Mouse (Mus musculus): Measurements from ENCODE around the gene Gm20388. TPM values are rescaled to one million over a fixed set of nuclear protein-coding genes. Genes with fewer than 3 reads are reported as not detected.

Gene Gm20388
- total RNA-seq, 4 experiments from 2014 or later: 0.17 to 15.1 (median 6.6) TPM

- no peak for DNase-seq (ENCODE audit: low spot score in 2 of 2)
Measured at GRCm38 (mm10) chr8:121811931-121812570, 1901.4 kb downstream of the Gm20388 start.

GRCm38 (mm10) chr8:121818226-121818625, 1907.6 kb downstream of the Gm20388 start:
- DNase-seq (ENCODE audit: low spot score in 2 of 2): no peak

GRCm38 (mm10) chr8:121820840-121821239, 1910.2 kb downstream of the Gm20388 start:
- DNase-seq (ENCODE audit: low spot score in 2 of 2): no peak

GRCm38 (mm10) chr8:121821320-121821719, 1910.7 kb downstream of the Gm20388 start:
- no peak for DNase-seq (ENCODE audit: low spot score in 2 of 2)

GRCm38 (mm10) chr8:121821770-121822169, 1911.1 kb downstream of the Gm20388 start:
- no peak for DNase-seq (ENCODE audit: low spot score in 2 of 2)

- no peak for DNase-seq (ENCODE audit: low spot score in 2 of 2)
Measured at GRCm38 (mm10) chr8:121827726-121828125, 1917.1 kb downstream of the Gm20388 start.

- no peak for DNase-seq (ENCODE audit: low spot score in 2 of 2)
Measured at GRCm38 (mm10) chr8:121828376-121829023, 1917.9 kb downstream of the Gm20388 start.

- DNase-seq (ENCODE audit: low spot score in 2 of 2): peak; percentile 78 to 91
Measured at GRCm38 (mm10) chr8:121829048-121829776, 1918.6 kb downstream of the Gm20388 start, which contains the start of gene Klhdc4. Gene Klhdc4, minus strand, starts transcription at chr8:121829569.

GRCm38 (mm10) chr8:121829777-121830362, 1919.2 kb downstream of the Gm20388 start:
- DNase-seq (ENCODE audit: low spot score in 2 of 2): peak in 1 of 2 experiments; percentile 25

GRCm38 (mm10) chr8:121832061-121832460, 1921.4 kb downstream of the Gm20388 start:
- DNase-seq (ENCODE audit: low spot score in 2 of 2): no peak

GRCm38 (mm10) chr8:121832503-121832902, 1921.9 kb downstream of the Gm20388 start:
- peak; percentile 55 to 85 for DNase-seq (ENCODE audit: low spot score in 2 of 2)

- DNase-seq (ENCODE audit: low spot score in 2 of 2): peak; percentile 38 to 69
Measured at GRCm38 (mm10) chr8:121841242-121841641, 1930.6 kb downstream of the Gm20388 start.

GRCm38 (mm10) chr8:121842064-121842955, 1931.7 kb downstream of the Gm20388 start:
- DNase-seq (ENCODE audit: low spot score in 2 of 2): no peak

GRCm38 (mm10) chr8:121843184-121843733, 1932.6 kb downstream of the Gm20388 start:
- DNase-seq (ENCODE audit: low spot score in 2 of 2): no peak

- DNase-seq (ENCODE audit: low spot score in 2 of 2): no peak
Measured at GRCm38 (mm10) chr8:121844765-121845164, 1934.1 kb downstream of the Gm20388 start.

GRCm38 (mm10) chr8:121846815-121847214, 1936.2 kb downstream of the Gm20388 start:
- no peak for DNase-seq (ENCODE audit: low spot score in 2 of 2)

GRCm38 (mm10) chr8:121847261-121847822, 1936.7 kb downstream of the Gm20388 start:
- no peak for DNase-seq (ENCODE audit: low spot score in 2 of 2)

- DNase-seq (ENCODE audit: low spot score in 2 of 2): no peak
Measured at GRCm38 (mm10) chr8:121847987-121848386, 1937.3 kb downstream of the Gm20388 start.

- DNase-seq (ENCODE audit: low spot score in 2 of 2): no peak
Measured at GRCm38 (mm10) chr8:121848495-121848894, 1937.9 kb downstream of the Gm20388 start.

- no peak for DNase-seq (ENCODE audit: low spot score in 2 of 2)
Measured at GRCm38 (mm10) chr8:121849303-121849702, 1938.7 kb downstream of the Gm20388 start.
